Mouse (Mus musculus) stomach, embryonic 15.5 days (tissue): ENCODE measurements around the gene Acox3. TPM values are rescaled to one million over a fixed set of nuclear protein-coding genes. Genes with fewer than 3 reads are reported as not detected.

Experiments
- ATAC-seq: fragments of 200-750 bp; cut with Nextera tagmentation; 2 replicates; pipeline ENCODE4 v1.8.0; 2017; ENCODE audit warnings: low read depth, moderate number of reproducible peaks, moderate TSS enrichment; ENCODE audit not compliant: insufficient read depth, low FRiP score
- H3K27ac ChIP-seq: fragments of 300-500 bp; sonication (generic); 2 replicates; pipeline ENCODE4 v1.5.1; 2015; ENCODE audit warnings: mild to moderate bottlenecking, inconsistent platforms
- H3K27me3 ChIP-seq: fragments of 300-500 bp; sonication (generic); replicated peaks from 2 replicates; pipeline ENCODE4 v1.6.1; 2015; ENCODE audit warnings: inconsistent platforms
- H3K36me3 ChIP-seq: fragments of 300-500 bp; sonication (generic); 2 replicates; pipeline ENCODE4 v1.6.1; 2015; ENCODE audit warnings: inconsistent platforms
- H3K4me1 ChIP-seq: fragments of 300-500 bp; sonication (generic); 2 replicates; pipeline ENCODE4 v1.6.1; 2015; ENCODE audit warnings: inconsistent platforms
- H3K4me2 ChIP-seq: fragments of 300-500 bp; sonication (generic); 2 replicates; pipeline ENCODE4 v1.6.1; 2015; ENCODE audit warnings: mild to moderate bottlenecking, inconsistent platforms
- H3K4me3 ChIP-seq: fragments of 300-500 bp; sonication (generic); replicated peaks from 2 replicates; pipeline ENCODE4 v1.5.1; 2015; ENCODE audit warnings: inconsistent platforms
- H3K9ac ChIP-seq: fragments of 300-500 bp; sonication (generic); 2 replicates; pipeline ENCODE4 v1.6.1; 2015; ENCODE audit warnings: inconsistent platforms
- H3K9me3 ChIP-seq: fragments of 300-500 bp; sonication (generic); 2 replicates; pipeline ENCODE4 v1.6.1; 2016; ENCODE audit warnings: inconsistent platforms
- WGBS: fragments of 180-500 bp; shearing (Covaris S2); methylation state at CpG from one replicate; pipeline ENCODE4 v1.1.7; 2015; 5-methylcytosine and 5-hydroxymethylcytosine counted together
- polyA plus RNA-seq: library from polyadenylated mRNA; unstranded; fragments of >200 nt; fragmentation: Nextera tagmentation; extraction: Ambion mirVana; gene quantifications from 2 replicates; pipeline ENCODE4 v1.2.1, GENCODE M21; 2015

The Acox3 gene
- polyA plus RNA-seq, 1 experiment from 2014 or later, result 12.3 TPM

DNA sequence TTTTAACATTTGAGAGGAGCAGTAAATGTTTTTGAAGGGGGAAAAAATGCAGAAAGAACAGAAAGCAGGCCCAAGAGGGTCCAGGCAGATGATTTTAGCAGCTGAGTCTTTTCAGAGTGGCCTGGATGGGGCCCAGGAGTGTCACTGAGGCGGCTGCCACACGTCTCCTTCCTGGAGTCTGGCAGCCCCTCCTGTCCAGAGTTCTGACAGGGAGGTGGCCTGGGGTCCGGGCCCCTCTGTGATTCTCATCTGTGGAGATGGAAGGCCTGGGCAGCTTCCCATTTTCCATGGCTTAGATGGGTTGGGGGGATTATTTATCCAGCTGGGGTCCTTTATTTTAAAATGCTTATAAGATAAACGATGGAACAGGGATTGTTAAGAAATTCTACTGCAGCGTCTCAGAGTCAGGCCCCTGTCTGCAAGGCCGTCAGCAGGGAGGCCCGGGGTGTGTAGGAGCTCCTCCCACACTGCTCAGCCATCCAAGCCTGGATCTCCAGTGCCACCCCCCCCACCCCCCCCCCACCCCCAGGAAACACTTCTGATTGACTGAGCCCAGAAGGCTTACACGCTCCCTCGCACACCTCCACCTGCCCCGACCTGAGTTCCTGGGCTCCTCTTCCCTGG is 59.2 kb downstream of the Acox3 start:
- Histone ChIP-seq H3K27ac (peak overlapping the region; percentile 83), H3K9ac (no peak overlapping the region), H3K4me3 (no peak overlapping the region), H3K27me3 (no peaks in the 10 kb centered on the region), H3K4me2 (no peak overlapping the region), H3K4me1 (peaks cover 35% of the 10 kb centered on the region), H3K9me3 (no peaks in the 10 kb centered on the region), H3K36me3 (no peaks in the 10 kb centered on the region)
- peak; percentile 82 for ATAC-seq
- WGBS, result 27% methylated on average over 10 of the region's 10 CpGs

- no peak for ATAC-seq
- H3K9me3 ChIP-seq, result no peaks in the 10 kb centered on the region
- H3K27me3 ChIP-seq, result no peaks in the 10 kb centered on the region
- no peak overlapping the region for H3K4me3 ChIP-seq
- no peak overlapping the region for H3K27ac ChIP-seq
- H3K36me3 ChIP-seq, result no peaks in the 10 kb centered on the region
- H3K4me1 ChIP-seq, result peaks cover 44% of the 10 kb centered on the region
- WGBS, result 86% methylated on average over 9 of the region's 9 CpGs
- H3K9ac ChIP-seq, result no peak overlapping the region
- no peak overlapping the region for H3K4me2 ChIP-seq
Measured at GRCm38 (mm10) chr5:35643401-35644048, 60.7 kb downstream of the Acox3 start.

- Histone ChIP-seq H3K27me3 (no peaks in the 10 kb centered on the region), H3K36me3 (no peaks in the 10 kb centered on the region), H3K4me2 (no peak overlapping the region), H3K9ac (no peak overlapping the region), H3K4me1 (peaks cover 44% of the 10 kb centered on the region), H3K9me3 (no peaks in the 10 kb centered on the region), H3K4me3 (no peak overlapping the region), H3K27ac (no peak overlapping the region)
- 48% methylated on average over 4 of the region's 4 CpGs for WGBS
- no peak for ATAC-seq
Measured at GRCm38 (mm10) chr5:35644082-35644481, 61.2 kb downstream of the Acox3 start.

DNA sequence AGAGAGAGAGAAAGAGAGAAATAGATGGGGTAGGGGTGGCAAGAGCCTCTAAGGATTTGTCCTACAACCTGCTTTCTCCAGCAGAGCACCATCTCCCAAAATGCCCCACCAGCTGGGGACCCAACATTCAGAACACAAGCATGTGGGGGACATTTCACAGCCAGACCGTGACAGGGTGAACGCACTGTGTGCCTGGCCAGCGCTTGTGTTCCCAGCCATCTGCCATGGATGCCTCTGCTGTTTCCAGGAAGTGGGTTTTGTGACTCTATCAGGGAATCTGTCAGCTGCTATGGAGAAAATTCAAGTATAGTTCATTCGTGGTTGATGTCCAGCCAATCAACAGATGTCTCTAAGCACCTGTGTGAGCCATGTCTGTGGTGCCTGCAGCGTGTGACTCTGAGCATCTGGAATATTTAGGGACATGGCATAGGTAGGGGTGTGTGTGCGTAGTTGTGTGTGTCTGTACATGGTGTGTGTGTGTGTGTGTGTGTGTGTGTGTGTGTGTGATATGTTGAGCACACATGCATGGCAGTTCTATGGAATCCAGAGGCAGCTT is 63.2 kb downstream of the Acox3 start:
- H3K27ac ChIP-seq, result no peak overlapping the region
- H3K9me3 ChIP-seq, result no peaks in the 10 kb centered on the region
- WGBS, result 74% methylated on average over 6 of the region's 6 CpGs
- ATAC-seq, result no peak
- H3K4me1 ChIP-seq, result peaks cover 40% of the 10 kb centered on the region
- H3K27me3 ChIP-seq, result no peaks in the 10 kb centered on the region
- H3K4me3 ChIP-seq, result no peak overlapping the region
- H3K9ac ChIP-seq, result no peak overlapping the region
- no peak overlapping the region for H3K4me2 ChIP-seq
- H3K36me3 ChIP-seq, result no peaks in the 10 kb centered on the region

GRCm38 (mm10) chr5:35646927-35647326 is 64.1 kb downstream of the Acox3 start:
- H3K27ac ChIP-seq, result peak overlapping the region; percentile 68; the same call in 1 of the 2 replicates
- no peak for ATAC-seq

GRCm38 (mm10) chr5:35647562-35647961 is 64.7 kb downstream of the Acox3 start:
- Histone ChIP-seq H3K4me3 (no peak overlapping the region), H3K27me3 (no peaks in the 10 kb centered on the region), H3K9me3 (no peaks in the 10 kb centered on the region), H3K36me3 (no peaks in the 10 kb centered on the region; the same call in 1 of the 2 replicates), H3K27ac (peak overlapping the region; percentile 46), H3K4me2 (no peak overlapping the region), H3K4me1 (peaks cover 30% of the 10 kb centered on the region), H3K9ac (no peak overlapping the region)
- ATAC-seq, result no peak
- WGBS, result 44% methylated on average over 4 of the region's 4 CpGs

More at GRCm38 (mm10) chr5:35646927-35647326, 64.1 kb downstream of the Acox3 start:
- Histone ChIP-seq H3K4me3 (no peak overlapping the region), H3K4me2 (no peak overlapping the region), H3K9me3 (no peaks in the 10 kb centered on the region), H3K4me1 (peaks cover 32% of the 10 kb centered on the region), H3K27me3 (no peaks in the 10 kb centered on the region), H3K9ac (no peak overlapping the region), H3K36me3 (no peaks in the 10 kb centered on the region)
- WGBS, result 72% methylated on average over 1 of the region's 1 CpGs

GRCm38 (mm10) chr5:35648230-35648629 is 65.4 kb downstream of the Acox3 start:
- peaks cover 25% of the 10 kb centered on the region for H3K4me1 ChIP-seq
- H3K27ac ChIP-seq, result no peak overlapping the region
- no peaks in the 10 kb centered on the region; the same call in 1 of the 2 replicates for H3K36me3 ChIP-seq
- WGBS, result 42% methylated on average over 2 of the region's 2 CpGs
- H3K9ac ChIP-seq, result no peak overlapping the region
- no peak for ATAC-seq
- H3K27me3 ChIP-seq, result no peaks in the 10 kb centered on the region
- H3K4me2 ChIP-seq, result no peak overlapping the region
- H3K4me3 ChIP-seq, result no peak overlapping the region
- no peaks in the 10 kb centered on the region for H3K9me3 ChIP-seq

DNA sequence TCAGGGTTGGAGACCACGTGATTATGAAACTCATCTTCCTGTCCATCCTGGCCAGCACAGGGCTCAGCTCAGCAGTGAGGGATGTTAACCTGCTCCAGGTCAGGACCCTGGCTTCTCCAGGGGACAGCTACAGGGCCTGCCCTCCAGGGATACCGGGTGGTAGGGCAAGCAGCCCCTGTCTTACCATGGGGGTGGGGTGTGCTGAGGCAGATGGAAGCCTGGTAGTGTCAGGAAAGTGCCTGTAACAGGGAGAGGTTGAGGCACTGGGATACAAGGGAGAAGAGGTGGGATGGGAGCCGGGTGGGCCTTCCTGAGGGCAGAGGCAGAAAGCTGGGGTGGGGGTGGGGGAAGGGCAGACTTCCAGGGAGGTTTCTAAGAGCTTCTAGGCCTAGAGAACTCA is 69.5 kb downstream of the Acox3 start:
- no peak overlapping the region for H3K9ac ChIP-seq
- 0 out of 2 replicates have a peak, but pooled peaks cover 6% of the 10 kb centered on the region for H3K4me1 ChIP-seq
- no peak overlapping the region for H3K27ac ChIP-seq
- H3K27me3 ChIP-seq, result no peaks in the 10 kb centered on the region
- ATAC-seq, result no peak
- no peak overlapping the region for H3K4me2 ChIP-seq
- H3K4me3 ChIP-seq, result no peak overlapping the region
- 72% methylated on average over 3 of the region's 3 CpGs for WGBS
- H3K36me3 ChIP-seq, result no peaks in the 10 kb centered on the region; the same call in 1 of the 2 replicates
- H3K9me3 ChIP-seq, result no peaks in the 10 kb centered on the region

DNA sequence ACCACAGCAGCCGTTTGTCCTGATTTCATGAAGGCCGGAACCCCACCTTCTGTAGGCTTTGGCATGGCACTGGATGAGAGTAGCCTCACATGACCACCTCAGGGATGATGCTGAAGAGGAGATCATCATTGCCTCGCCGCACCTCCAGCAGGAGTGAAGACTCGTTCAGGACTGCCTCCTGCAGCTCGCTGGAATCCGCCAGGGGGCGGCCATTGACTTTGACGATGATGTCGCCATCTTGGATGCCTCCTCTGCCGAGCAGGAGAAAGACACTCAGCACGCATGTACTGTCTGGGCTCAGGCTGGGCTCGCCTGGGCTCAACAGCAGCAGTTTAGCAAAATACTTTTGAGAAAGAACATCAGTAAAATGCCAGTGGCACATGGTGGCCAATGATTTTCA is 70.0 kb downstream of the Acox3 start:
- Histone ChIP-seq H3K4me1 (0 out of 2 replicates have a peak, but pooled peaks cover under 1% of the 10 kb centered on the region), H3K27ac (no peak overlapping the region), H3K36me3 (no peaks in the 10 kb centered on the region; the same call in 1 of the 2 replicates), H3K9ac (no peak overlapping the region), H3K4me3 (no peak overlapping the region), H3K4me2 (no peak overlapping the region), H3K9me3 (no peaks in the 10 kb centered on the region), H3K27me3 (no peaks in the 10 kb centered on the region)
- ATAC-seq, result no peak
- WGBS, result 86% methylated on average over 13 of the region's 13 CpGs

GRCm38 (mm10) chr5:35653743-35654395 is 71.0 kb downstream of the Acox3 start:
- no peaks in the 10 kb centered on the region for H3K4me1 ChIP-seq
- ATAC-seq, result peak; percentile 31; the same call in 1 of the 2 replicates
- 57% methylated on average over 9 of the region's 9 CpGs for WGBS
- H3K27me3 ChIP-seq, result no peaks in the 10 kb centered on the region
- no peak overlapping the region for H3K4me3 ChIP-seq
- H3K4me2 ChIP-seq, result no peak overlapping the region
- no peaks in the 10 kb centered on the region; the same call in 1 of the 2 replicates for H3K36me3 ChIP-seq
- H3K9me3 ChIP-seq, result no peaks in the 10 kb centered on the region
- H3K9ac ChIP-seq, result no peak overlapping the region
- H3K27ac ChIP-seq, result no peak overlapping the region

DNA sequence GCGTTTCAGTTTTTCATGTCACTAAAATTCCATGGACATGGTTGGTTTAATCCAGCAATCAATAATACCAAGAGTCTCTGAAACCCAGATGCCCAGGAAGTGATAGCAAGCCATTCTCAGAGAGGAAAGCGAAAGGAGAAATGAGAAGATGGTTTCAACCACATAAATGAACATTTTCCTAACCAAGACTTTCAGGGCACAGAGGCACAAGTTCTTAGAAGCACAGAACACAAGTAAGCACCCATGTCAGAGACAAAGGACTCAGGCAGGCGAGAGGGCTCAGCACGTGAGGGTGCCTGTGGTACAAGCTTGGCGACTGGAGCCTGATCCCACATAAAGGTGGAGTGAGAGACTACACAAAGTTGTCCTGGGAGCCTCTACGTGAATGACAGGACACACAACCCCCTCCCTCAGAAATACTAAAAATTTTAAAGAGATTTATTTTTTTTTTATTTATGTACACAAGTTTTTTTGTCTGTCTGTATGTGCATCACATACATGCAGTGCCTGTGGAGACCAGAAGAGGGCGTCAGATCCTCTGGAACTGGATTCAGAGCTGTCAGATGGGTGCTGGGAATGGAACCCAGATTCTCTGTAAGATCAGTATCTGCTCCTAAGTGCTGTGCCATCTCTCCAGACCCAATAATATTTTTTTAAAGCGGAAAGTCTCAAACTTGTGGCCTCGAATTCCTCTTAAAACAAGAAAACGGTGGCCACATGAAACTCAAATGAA is 73.1 kb downstream of the Acox3 start:
- H3K36me3 ChIP-seq, result no peaks in the 10 kb centered on the region; the same call in 1 of the 2 replicates
- no peaks in the 10 kb centered on the region for H3K9me3 ChIP-seq
- no peak overlapping the region for H3K27ac ChIP-seq
- 87% methylated on average over 10 of the region's 10 CpGs for WGBS
- H3K4me1 ChIP-seq, result no peaks in the 10 kb centered on the region
- H3K4me2 ChIP-seq, result no peak overlapping the region
- H3K9ac ChIP-seq, result no peak overlapping the region
- no peak overlapping the region for H3K4me3 ChIP-seq
- ATAC-seq, result no peak
- no peaks in the 10 kb centered on the region for H3K27me3 ChIP-seq
